Mouse (Mus musculus): ENCODE measurements around the gene Dock8. TPM values are rescaled to one million over a fixed set of nuclear protein-coding genes. Genes with fewer than 3 reads are reported as not detected.

Gene Dock8
- total and polyA plus RNA-seq, 3 experiments = 9.8 to 37.5 (median 22.4) TPM

DNA sequence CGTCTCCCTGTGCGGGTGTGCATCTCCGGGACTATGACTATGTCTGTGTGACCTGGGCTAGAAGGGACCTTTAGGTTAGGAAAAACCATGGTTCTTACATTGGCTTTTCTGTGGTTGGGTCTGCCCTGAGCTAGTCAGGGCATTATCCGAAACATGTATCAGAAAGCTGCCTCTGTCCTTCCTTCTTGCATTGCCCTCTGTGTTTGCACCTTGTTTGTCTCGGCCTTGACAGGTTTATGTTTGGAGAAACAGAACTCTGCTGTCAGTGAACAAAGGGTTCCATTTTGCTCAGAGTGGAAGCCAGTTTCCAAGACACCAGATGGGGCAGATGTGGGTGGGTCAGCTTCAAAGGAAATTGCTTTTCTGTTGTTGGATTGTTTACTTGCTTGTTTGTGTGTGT lies 145.8 kb downstream of the Dock8 start:
- no peaks in the 10 kb centered on the region for H3K27me3 ChIP-seq (replicated peaks)
- no peaks in the 10 kb centered on the region for H3K9me3 ChIP-seq (replicated peaks; ENCODE audit: low read length)
- H3K27ac ChIP-seq (ENCODE audit: insufficient read depth, low read depth) = no peak overlapping the region
- H3K4me3 ChIP-seq (replicated peaks in 1 of 3; ENCODE audit: low read depth in 2 of 3, low read length in 2 of 3, poor library complexity in 1 of 3) = no peak overlapping the region
- dilution Hi-C loops (cut with MboI; ENCODE audit: extremely low pct_ligation_motif_present, extremely low pct_unique_long_range_greater_than_20kb, low sequenced_read_pairs) (no loop called here), in situ Hi-C loops (cut with MboI; ENCODE audit: low pct_ligation_motif_present, low pct_unique_long_range_greater_than_20kb, low sequenced_read_pairs) (no loop called here)
- peaks cover 71 to 87% of the 10 kb centered on the region in 2 experiments for H3K36me3 ChIP-seq (replicated peaks in 1 of 2; ENCODE audit: control insufficient read depth in 1 of 2, insufficient read depth in 1 of 2, low read length in 1 of 2)
- no peaks in the 10 kb centered on the region for H3K79me2 ChIP-seq (replicated peaks; ENCODE audit: control insufficient read depth, extremely low read depth, insufficient read depth, poor library complexity, severe bottlenecking)
- TF ChIP-seq USF1 (IDR thresholded peaks at IDR 0.05; ENCODE audit: low read depth, low read length) (no peak), IRF4 (IDR thresholded peaks at IDR 0.05; ENCODE audit: low read depth, low read length) (no peak)
- H3K4me2 ChIP-seq (ENCODE audit: insufficient read depth, low read depth, poor library complexity, severe bottlenecking) = no peak overlapping the region
- no peak overlapping the region for H3K9ac ChIP-seq (ENCODE audit: insufficient read depth, low read depth)
- peaks cover 0 to 3% of the 10 kb centered on the region in 2 experiments; a peak in 1 of 4 replicates for H3K4me1 ChIP-seq (ENCODE audit: control insufficient read depth in 1 of 2, insufficient read depth in 2 of 2)
- DNase-seq (ENCODE audit: extremely low read depth) = no peak

DNA sequence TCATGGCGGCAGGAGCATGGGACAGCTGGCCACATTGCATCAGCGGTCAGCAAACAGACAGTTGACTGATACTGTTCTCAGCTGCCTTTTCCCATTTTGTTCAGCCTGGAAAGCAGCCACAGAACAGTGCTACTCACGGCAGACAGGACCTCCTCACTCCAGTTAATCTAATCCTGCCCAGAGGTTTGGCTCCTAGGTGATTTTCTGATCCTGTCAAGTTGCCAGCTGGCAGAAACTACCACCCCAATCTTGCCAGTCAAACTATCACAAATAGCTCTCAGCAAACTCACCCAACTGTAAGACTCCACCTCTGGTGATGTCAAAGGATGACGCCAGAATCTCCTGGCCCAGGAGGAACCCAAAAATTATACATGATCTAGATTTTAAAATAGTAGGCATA lies 146.8 kb downstream of the Dock8 start:
- no peak overlapping the region for H3K4me3 ChIP-seq (replicated peaks in 1 of 3; ENCODE audit: low read depth in 2 of 3, low read length in 2 of 3, poor library complexity in 1 of 3)
- no peak overlapping the region for H3K4me2 ChIP-seq (ENCODE audit: insufficient read depth, low read depth, poor library complexity, severe bottlenecking)
- no peaks in the 10 kb centered on the region for H3K27me3 ChIP-seq (replicated peaks)
- H3K79me2 ChIP-seq (replicated peaks; ENCODE audit: control insufficient read depth, extremely low read depth, insufficient read depth, poor library complexity, severe bottlenecking) = no peaks in the 10 kb centered on the region
- peaks cover 69 to 87% of the 10 kb centered on the region in 2 experiments for H3K36me3 ChIP-seq (replicated peaks in 1 of 2; ENCODE audit: control insufficient read depth in 1 of 2, insufficient read depth in 1 of 2, low read length in 1 of 2)
- no peak for DNase-seq (ENCODE audit: extremely low read depth)
- dilution Hi-C loops (cut with MboI; ENCODE audit: extremely low pct_ligation_motif_present, extremely low pct_unique_long_range_greater_than_20kb, low sequenced_read_pairs) = no loop called here
- H3K4me1 ChIP-seq (ENCODE audit: control insufficient read depth in 1 of 2, insufficient read depth in 2 of 2) = peaks cover 0 to 3% of the 10 kb centered on the region in 2 experiments; a peak in 1 of 4 replicates
- TF ChIP-seq ELF1 (IDR thresholded peaks at IDR 0.05; ENCODE audit: low read depth, low read length) (no peak), MAX (IDR thresholded peaks at IDR 0.05; ENCODE audit: low read length) (no peak), ZC3H11A (IDR thresholded peaks at IDR 0.05; ENCODE audit: low read depth, low read length) (no peak), MAZ (IDR thresholded peaks at IDR 0.05; ENCODE audit: low read depth, low read length) (no peak)
- no peak overlapping the region for H3K27ac ChIP-seq (ENCODE audit: insufficient read depth, low read depth)
- in situ Hi-C loops (cut with MboI; ENCODE audit: low pct_ligation_motif_present, low pct_unique_long_range_greater_than_20kb, low sequenced_read_pairs) = no loop called here
- H3K9me3 ChIP-seq (replicated peaks; ENCODE audit: low read length) = no peaks in the 10 kb centered on the region
- H3K9ac ChIP-seq (ENCODE audit: insufficient read depth, low read depth) = no peak overlapping the region

DNA sequence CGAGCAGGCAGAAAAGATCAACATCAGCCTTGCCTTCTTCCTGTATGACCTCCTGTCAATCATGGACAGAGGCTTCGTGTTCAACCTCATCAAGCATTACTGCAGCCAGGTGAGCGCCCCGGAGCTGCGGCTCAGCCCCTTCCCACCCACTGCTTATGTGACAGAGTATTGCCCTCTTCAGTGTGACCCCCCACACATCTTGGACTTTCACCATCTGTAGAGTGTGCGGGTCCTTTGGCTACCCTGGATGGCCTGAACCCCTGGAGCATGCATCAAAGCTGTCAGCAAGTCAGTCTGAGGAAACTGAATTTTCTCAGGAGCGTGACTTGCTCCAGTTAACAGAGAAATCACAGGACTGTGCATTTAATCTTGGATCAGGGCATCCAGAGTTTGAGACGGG lies 150.5 kb downstream of the Dock8 start:
- dilution Hi-C loops (cut with MboI; ENCODE audit: extremely low pct_ligation_motif_present, extremely low pct_unique_long_range_greater_than_20kb, low sequenced_read_pairs) = no loop called here
- no peak for DNase-seq (ENCODE audit: extremely low read depth)
- no peak overlapping the region for H3K4me3 ChIP-seq (replicated peaks in 1 of 3; ENCODE audit: low read depth in 2 of 3, low read length in 2 of 3, poor library complexity in 1 of 3)
- in situ Hi-C loops (cut with MboI; ENCODE audit: low pct_ligation_motif_present, low pct_unique_long_range_greater_than_20kb, low sequenced_read_pairs) = no loop called here
- no peak for TF ChIP-seq POLR2A (IDR thresholded peaks at IDR 0.05; ENCODE audit: low read depth, low read length)
- no peak for TF ChIP-seq MAZ (IDR thresholded peaks at IDR 0.05; ENCODE audit: low read depth, low read length)
- no peak for TF ChIP-seq SMC3 (IDR thresholded peaks at IDR 0.05; ENCODE audit: low read depth, low read length)
- TF ChIP-seq ELF1 (IDR thresholded peaks at IDR 0.05; ENCODE audit: low read depth, low read length) = no peak
- no peak for TF ChIP-seq USF1 (IDR thresholded peaks at IDR 0.05; ENCODE audit: low read depth, low read length)
- no peak for TF ChIP-seq RCOR1 (conservative IDR thresholded peaks at IDR 0.05; ENCODE audit: low read depth, low read length)
- no peak for TF ChIP-seq KAT2A (IDR thresholded peaks at IDR 0.05; ENCODE audit: insufficient replicate concordance, low read length)
- TF ChIP-seq PAX5 (IDR thresholded peaks at IDR 0.05; ENCODE audit: low read length) = no peak
- TF ChIP-seq ZNF384 (IDR thresholded peaks at IDR 0.05; ENCODE audit: low read depth, low read length) = no peak
- no peak for TF ChIP-seq ZMIZ1 (IDR thresholded peaks at IDR 0.05; ENCODE audit: low read depth, low read length)
- no peak for TF ChIP-seq E2F4 (IDR thresholded peaks at IDR 0.05; ENCODE audit: insufficient replicate concordance, low read depth, low read length)
- TF ChIP-seq JUND (conservative IDR thresholded peaks at IDR 0.05; ENCODE audit: low read depth, low read length) = no peak
- no peak for TF ChIP-seq IRF4 (IDR thresholded peaks at IDR 0.05; ENCODE audit: low read depth, low read length)
- TF ChIP-seq NRF1 (IDR thresholded peaks at IDR 0.05; ENCODE audit: low read depth, low read length) = no peak
- no peak for TF ChIP-seq RAD21 (IDR thresholded peaks at IDR 0.05; ENCODE audit: low read depth, low read length)
- TF ChIP-seq TBP (conservative IDR thresholded peaks at IDR 0.05; ENCODE audit: low read depth, low read length) = no peak
- TF ChIP-seq SIN3A (IDR thresholded peaks at IDR 0.05; ENCODE audit: low read length) = no peak
- no peak for TF ChIP-seq JUN (IDR thresholded peaks at IDR 0.05; ENCODE audit: insufficient read depth, low read depth, low read length)
- TF ChIP-seq ZKSCAN1 (IDR thresholded peaks at IDR 0.05; ENCODE audit: borderline replicate concordance, low read depth, low read length) = no peak
- H3K36me3 ChIP-seq (replicated peaks in 1 of 2; ENCODE audit: control insufficient read depth in 1 of 2, insufficient read depth in 1 of 2, low read length in 1 of 2) = peaks cover 62 to 75% of the 10 kb centered on the region in 2 experiments
- no peaks in the 10 kb centered on the region for H3K79me2 ChIP-seq (replicated peaks; ENCODE audit: control insufficient read depth, extremely low read depth, insufficient read depth, poor library complexity, severe bottlenecking)
- no peak overlapping the region for H3K27ac ChIP-seq (ENCODE audit: insufficient read depth, low read depth)
- peaks cover 0 to 3% of the 10 kb centered on the region in 2 experiments; a peak in 1 of 4 replicates for H3K4me1 ChIP-seq (ENCODE audit: control insufficient read depth in 1 of 2, insufficient read depth in 2 of 2)
- no peak overlapping the region for H3K4me2 ChIP-seq (ENCODE audit: insufficient read depth, low read depth, poor library complexity, severe bottlenecking)
- no peak overlapping the region for H3K9ac ChIP-seq (ENCODE audit: insufficient read depth, low read depth)
- H3K9me3 ChIP-seq (replicated peaks; ENCODE audit: low read length) = no peaks in the 10 kb centered on the region
- H3K27me3 ChIP-seq (replicated peaks) = no peaks in the 10 kb centered on the region
